Mouse (Mus musculus) spleen, adult 2 months (tissue): Measurements from ENCODE around the gene Irx4. TPM values are rescaled to one million over a fixed set of nuclear protein-coding genes. Genes with fewer than 3 reads are reported as not detected.

ENCODE experiments used
- DNase-seq, 2 experiments: peaks; one replicate each; pipeline versions ENCODE4 v3.0.0 to v3.0.0-alpha.2; 2012 to 2021; ENCODE audit warnings: low spot score in 2 of 2, low read depth in 1 of 2
- H3K27ac ChIP-seq: fragments of 200-500 bp; 2 replicates; pipeline ENCODE4 v1.5.1; 2012; ENCODE audit warnings: low read length, inconsistent platforms; ENCODE audit not compliant: insufficient read depth
- H3K27me3 ChIP-seq: fragments of 200-500 bp; 2 replicates; pipeline ENCODE4 v1.6.1; 2012; ENCODE audit warnings: mild to moderate bottlenecking, moderate library complexity, low read length, inconsistent platforms; ENCODE audit not compliant: control insufficient read depth, insufficient read depth
- H3K36me3 ChIP-seq: fragments of 200-500 bp; 2 replicates; pipeline ENCODE4 v1.6.1; 2012; ENCODE audit warnings: mild to moderate bottlenecking, low read length, inconsistent platforms; ENCODE audit not compliant: control insufficient read depth, insufficient read depth
- H3K4me1 ChIP-seq: fragments of 200-500 bp; 2 replicates; pipeline ENCODE4 v1.6.1; 2011; ENCODE audit warnings: inconsistent platforms; ENCODE audit not compliant: control insufficient read depth, insufficient read depth, insufficient read length
- H3K4me3 ChIP-seq: fragments of 200-500 bp; 2 replicates; pipeline ENCODE4 v1.5.1; 2011; ENCODE audit warnings: mild to moderate bottlenecking, inconsistent platforms; ENCODE audit not compliant: insufficient read depth, insufficient read length; ENCODE audit errors: extremely low read depth
- CTCF ChIP-seq: fragments of 200-500 bp; IDR thresholded peaks from 2 replicates; pipeline ENCODE4 v1.5.1; 2011; ENCODE audit warnings: mild to moderate bottlenecking, inconsistent platforms; ENCODE audit not compliant: insufficient read depth, insufficient read length, insufficient replicate concordance; ENCODE audit errors: extremely low read depth
- POLR2A ChIP-seq: fragments of 200-500 bp; IDR thresholded peaks from 2 replicates; pipeline ENCODE4 v1.6.1; 2011; ENCODE audit warnings: low read depth, low read length, inconsistent platforms
- WGBS: fragments of 180-500 bp; shearing (Covaris S2); methylation state at CpG from one replicate; pipeline ENCODE4 v1.1.7; 2018; 5-methylcytosine and 5-hydroxymethylcytosine counted together
- polyA plus RNA-seq: library from polyadenylated mRNA; depleted of rRNA; stranded (reverse); fragments of >200 nt; gene quantifications from 2 replicates; pipeline ENCODE4 v1.2.3, GENCODE M21; 2012

Irx4 gene
- polyA plus RNA-seq, 1 experiment, result 0.96 TPM

DNA sequence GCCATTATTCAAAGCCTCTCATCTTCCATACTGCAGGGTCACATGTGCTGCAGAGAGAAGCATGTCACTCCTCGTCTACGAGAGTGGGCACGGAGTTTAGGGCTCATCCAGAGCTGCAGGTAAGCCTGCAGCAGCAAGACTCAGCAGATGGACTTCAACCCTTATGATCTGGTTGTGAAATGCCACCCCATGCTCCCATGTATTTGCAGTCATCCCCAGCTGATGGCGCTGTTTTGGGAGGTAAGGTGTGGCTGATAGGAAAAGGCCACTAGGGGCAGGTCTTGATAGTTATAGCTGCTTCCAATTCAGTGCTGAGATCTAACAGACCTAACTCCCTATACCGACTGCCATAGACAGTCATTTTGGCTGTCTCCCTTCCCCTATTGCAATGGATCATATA, 8.3 kb upstream of the Irx4 start:
- no peak for DNase-seq
- 50% methylated on average over 5 of the region's 5 CpGs for WGBS
- H3K27ac ChIP-seq, result no peak overlapping the region
- TF ChIP-seq CTCF (no peak), POLR2A (no peak)
- H3K36me3 ChIP-seq, result no peaks in the 10 kb centered on the region
- H3K27me3 ChIP-seq, result no peaks in the 10 kb centered on the region
- no peak overlapping the region for H3K4me3 ChIP-seq
- H3K4me1 ChIP-seq, result no peaks in the 10 kb centered on the region

GRCm38 (mm10) chr13:73258415-73258814, 1.9 kb upstream of the Irx4 start:
- TF ChIP-seq CTCF, result no peak
- H3K4me1 ChIP-seq, result no peaks in the 10 kb centered on the region
- 56% methylated on average over 4 of the region's 4 CpGs for WGBS
- DNase-seq, result no peak
- no peaks in the 10 kb centered on the region for H3K36me3 ChIP-seq
- H3K27ac ChIP-seq, result no peak overlapping the region
- H3K27me3 ChIP-seq, result peaks cover 7% of the 10 kb centered on the region
- H3K4me3 ChIP-seq, result no peak overlapping the region

GRCm38 (mm10) chr13:73259577-73260353, 514 bp upstream of the Irx4 start:
- H3K4me3 ChIP-seq, result no peak overlapping the region
- no peaks in the 10 kb centered on the region for H3K4me1 ChIP-seq
- DNase-seq, result no peak
- TF ChIP-seq CTCF (no peak), POLR2A (no peak)
- no peaks in the 10 kb centered on the region for H3K36me3 ChIP-seq
- no peak overlapping the region for H3K27ac ChIP-seq
- H3K27me3 ChIP-seq, result peaks cover 11% of the 10 kb centered on the region
- 26% methylated on average over 10 of the region's 10 CpGs for WGBS

- Histone ChIP-seq H3K4me3 (no peak overlapping the region), H3K27me3 (peaks cover 15% of the 10 kb centered on the region), H3K27ac (no peak overlapping the region), H3K36me3 (no peaks in the 10 kb centered on the region), H3K4me1 (peaks cover 3% of the 10 kb centered on the region; the same call in 1 of the 2 replicates)
- no peak for TF ChIP-seq CTCF
- TF ChIP-seq POLR2A, result no peak
- WGBS, result 10% methylated on average over 24 of the region's 25 CpGs
- DNase-seq, result no peak
Measured at GRCm38 (mm10) chr13:73261036-73261730, 904 bp downstream of the Irx4 start.

GRCm38 (mm10) chr13:73261881-73262280, 1.6 kb downstream of the Irx4 start:
- WGBS, result 20% methylated on average over 2 of the region's 2 CpGs
- peaks cover 3% of the 10 kb centered on the region; the same call in 1 of the 2 replicates for H3K4me1 ChIP-seq
- H3K27ac ChIP-seq, result no peak overlapping the region
- TF ChIP-seq POLR2A (no peak), CTCF (no peak)
- peaks cover 15% of the 10 kb centered on the region for H3K27me3 ChIP-seq
- H3K4me3 ChIP-seq, result no peak overlapping the region
- H3K36me3 ChIP-seq, result no peaks in the 10 kb centered on the region
- no peak for DNase-seq

DNA sequence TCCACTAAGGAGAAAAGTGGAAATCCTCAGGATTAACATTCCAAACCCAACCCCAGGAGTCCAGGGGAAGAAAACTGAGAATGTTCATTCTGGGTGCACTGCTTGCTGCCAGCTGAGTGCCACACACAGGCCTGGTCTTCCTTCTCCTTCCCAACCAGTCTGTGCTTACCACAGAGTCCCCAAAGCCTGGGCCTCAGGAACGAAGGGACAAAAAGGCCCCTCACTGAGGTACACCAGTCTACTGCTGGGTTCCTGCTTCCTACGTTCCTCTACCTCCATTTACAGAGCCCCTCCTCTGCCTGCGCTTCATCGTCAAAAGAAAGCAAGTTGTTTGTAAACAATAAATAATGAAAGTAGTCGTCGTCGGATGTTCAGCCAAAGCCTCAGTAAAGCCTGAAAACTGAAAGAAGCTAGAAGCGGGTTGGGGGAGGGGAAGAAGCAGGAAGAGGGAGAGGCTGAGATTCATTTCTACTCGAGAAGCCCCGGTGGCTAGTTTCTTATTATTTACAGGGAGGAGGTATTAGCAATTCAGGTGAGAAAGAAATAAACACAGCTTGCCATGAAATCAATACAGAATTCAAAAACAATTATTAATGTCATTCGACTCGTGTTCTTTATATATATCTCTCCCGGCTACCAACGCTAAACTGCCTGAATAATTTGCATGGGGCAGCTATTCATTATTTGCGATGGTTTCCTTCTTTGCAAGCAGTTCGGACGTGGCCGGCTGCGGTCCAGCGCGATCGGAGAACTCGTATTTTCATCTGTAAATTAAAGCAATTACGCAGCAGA, 2.3 kb downstream of the Irx4 start:
- H3K27ac ChIP-seq, result no peak overlapping the region
- no peak overlapping the region for H3K4me3 ChIP-seq
- H3K4me1 ChIP-seq, result peaks cover 3% of the 10 kb centered on the region; the same call in 1 of the 2 replicates
- DNase-seq, result no peak
- TF ChIP-seq CTCF (no peak), POLR2A (no peak)
- whole genome bisulfite sequencing, result 7% methylated on average over 24 of the region's 24 CpGs
- H3K36me3 ChIP-seq, result no peaks in the 10 kb centered on the region
- peaks cover 15% of the 10 kb centered on the region for H3K27me3 ChIP-seq
